ENCODE assay signal across 19 mouse cellular contexts in the genomic region with DNA sequence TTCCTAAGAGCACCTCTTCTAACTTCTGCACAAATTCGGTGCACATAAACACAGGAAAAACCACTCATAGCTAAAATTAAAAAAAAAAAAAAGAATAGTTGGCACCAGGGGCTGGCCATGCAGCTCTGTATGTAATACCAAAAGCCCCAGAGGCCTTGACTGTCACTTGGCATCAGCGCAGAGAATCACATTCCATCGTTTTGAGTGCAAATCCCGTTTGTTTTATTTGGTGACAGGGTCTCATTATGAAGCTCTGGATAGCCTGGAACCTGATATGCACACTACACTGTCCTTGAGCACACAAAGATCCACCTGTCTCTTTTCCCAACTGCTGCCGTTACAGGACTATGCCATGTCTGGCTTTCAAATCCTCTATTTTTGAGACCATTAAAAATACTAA. TPM values are rescaled to one million over a fixed set of nuclear protein-coding genes. Genes with fewer than 3 reads are reported as not detected.
DNase-seq lines count a peak whose midpoint lies in the region; ATAC-seq and TF ChIP-seq lines count a peak whose summit lies in the region.
"Had no signal": no experiment of that assay in that cellular context is flagged by ENCODE, and none has a peak within 500 bp of the region (broad histone marks: within the 10 kb centered on the region; RNA-seq: fewer than 3 reads in every experiment).

No protein-coding gene starts in this region.

- H3K27me3 ChIP-seq in forebrain, embryonic 13.5 days, result no peaks in the 10 kb centered on the region
- H3K27me3 ChIP-seq in forebrain, embryonic 10.5 days (ENCODE audit: poor library complexity, severe bottlenecking), result peaks cover 45% of the 10 kb centered on the region
- H3K27me3 ChIP-seq in forebrain, postnatal 0 days (ENCODE audit: insufficient read depth, low read length), result no peaks in the 10 kb centered on the region
- H3K27me3 ChIP-seq in midbrain, embryonic 16.5 days (ENCODE audit: control insufficient read depth, insufficient read depth, low read depth, low read length), result no peaks in the 10 kb centered on the region

- peak overlapping the region; percentile 70 for H3K4me2 ChIP-seq in forebrain, embryonic 13.5 days
- peak overlapping the region; percentile 64 for H3K4me2 ChIP-seq in forebrain, postnatal 0 days (ENCODE audit: low read depth)
- peak overlapping the region; percentile 61 for H3K4me2 ChIP-seq in midbrain, embryonic 16.5 days (ENCODE audit: low read length)
- H3K4me2 ChIP-seq: heart, embryonic 13.5 days; limb, embryonic 12.5 days; liver, embryonic 15.5 days had no signal

- no peaks in the 10 kb centered on the region for H3K9me3 ChIP-seq in forebrain, embryonic 13.5 days (replicated peaks)
- H3K9me3 ChIP-seq in forebrain, embryonic 10.5 days, result no peaks in the 10 kb centered on the region
- H3K9me3 ChIP-seq in forebrain, postnatal 0 days (ENCODE audit: low read length), result no peaks in the 10 kb centered on the region
- H3K9me3 ChIP-seq in midbrain, embryonic 16.5 days (replicated peaks; ENCODE audit: control insufficient read depth, low read length, poor library complexity, severe bottlenecking), result no peaks in the 10 kb centered on the region
- H3K9me3 ChIP-seq: heart, embryonic 13.5 days; limb, embryonic 12.5 days; liver, embryonic 15.5 days; megakaryocyte, embryonic 14.5 days had no signal

- H3K4me1 ChIP-seq in forebrain, embryonic 13.5 days, result peaks cover 40% of the 10 kb centered on the region
- peaks cover 60% of the 10 kb centered on the region for H3K4me1 ChIP-seq in forebrain, embryonic 10.5 days
- peaks cover 9% of the 10 kb centered on the region; the same call in 1 of the 2 replicates for H3K4me1 ChIP-seq in forebrain, postnatal 0 days (ENCODE audit: insufficient read depth)
- H3K4me1 ChIP-seq in midbrain, embryonic 16.5 days (ENCODE audit: control insufficient read depth, insufficient read depth, low read length), result peaks cover 27% of the 10 kb centered on the region

- DNase-seq in forebrain, embryonic 10.5 days (ENCODE audit: extremely low spot score, low spot score), result no peak
- peak; percentile 39 for DNase-seq in brain, embryonic 14.5 days (ENCODE audit: low read depth)
- DNase-seq in forebrain, postnatal 0 days, result no peak
- no peak for DNase-seq in kidney, postnatal 36 days
- no peak for DNase-seq in spleen, postnatal 4 days (ENCODE audit: low spot score in 2 of 2)
- DNase-seq: cerebellum, adult 11-12 months; heart, postnatal 4 days; kidney, adult 9 months; lung, postnatal 10 days; right cerebral cortex, adult 18-20 months; spleen, adult 18-20 months; thymus, postnatal 14 days had no signal

- H3K9ac ChIP-seq in forebrain, embryonic 13.5 days, result peak overlapping the region; percentile 96
- 0 out of 2 replicates have a peak overlapping the region, but pooled peaks have one; percentile 85 for H3K9ac ChIP-seq in forebrain, postnatal 0 days
- H3K9ac ChIP-seq in midbrain, embryonic 16.5 days (ENCODE audit: low read depth, low read length), result peak overlapping the region; percentile 79
- H3K9ac ChIP-seq: heart, embryonic 13.5 days; limb, embryonic 12.5 days; liver, embryonic 15.5 days had no signal

- WGBS in forebrain, embryonic 13.5 days, result 55% methylated on average over 5 of the region's 5 CpGs
- WGBS in forebrain, embryonic 10.5 days, result 75% methylated on average over 5 of the region's 5 CpGs
- WGBS in forebrain, postnatal 0 days, result 44% methylated on average over 5 of the region's 5 CpGs
- WGBS in midbrain, embryonic 16.5 days, result 54% methylated on average over 5 of the region's 5 CpGs

- no peaks in the 10 kb centered on the region for H3K36me3 ChIP-seq in forebrain, embryonic 13.5 days (ENCODE audit: poor library complexity, severe bottlenecking)
- H3K36me3 ChIP-seq in forebrain, embryonic 10.5 days (replicated peaks), result no peaks in the 10 kb centered on the region
- H3K36me3 ChIP-seq in forebrain, postnatal 0 days (ENCODE audit: insufficient read depth), result no peaks in the 10 kb centered on the region
- no peaks in the 10 kb centered on the region for H3K36me3 ChIP-seq in midbrain, embryonic 16.5 days (ENCODE audit: control insufficient read depth, insufficient read depth, low read length)
- H3K36me3 ChIP-seq: heart, embryonic 13.5 days; limb, embryonic 12.5 days had no signal

- ATAC-seq in forebrain, embryonic 13.5 days, result no peak
- no peak for ATAC-seq in forebrain, postnatal 0 days
- ATAC-seq in midbrain, embryonic 16.5 days, result no peak

- H3K4me3 ChIP-seq in forebrain, embryonic 13.5 days, result no peak overlapping the region
- H3K4me3 ChIP-seq in forebrain, embryonic 10.5 days, result no peak overlapping the region
- H3K4me3 ChIP-seq in forebrain, postnatal 0 days (ENCODE audit: low read depth, low read length), result no peak overlapping the region
- H3K4me3 ChIP-seq in midbrain, embryonic 16.5 days (ENCODE audit: low read depth, low read length), result peak overlapping the region; percentile 68
- H3K4me3 ChIP-seq: heart, embryonic 13.5 days; limb, embryonic 12.5 days; liver, embryonic 15.5 days; megakaryocyte, embryonic 14.5 days had no signal

- TF ChIP-seq POLR2A in brain, embryonic 14.5 days (IDR thresholded peaks at IDR 0.05; ENCODE audit: borderline replicate concordance, extremely low read depth, insufficient read depth, insufficient read length, poor library complexity, severe bottlenecking), result no peak

- TF ChIP-seq CTCF in brain, embryonic 14.5 days (IDR thresholded peaks at IDR 0.05; ENCODE audit: borderline replicate concordance, extremely low read depth, insufficient read depth, insufficient read length), result no peak
- TF ChIP-seq CTCF in forebrain, postnatal 0 days (IDR thresholded peaks at IDR 0.05; ENCODE audit: low read depth), result no peak

- peak overlapping the region; percentile 100 for H3K27ac ChIP-seq in forebrain, embryonic 13.5 days
- no peak overlapping the region for H3K27ac ChIP-seq in forebrain, embryonic 10.5 days
- H3K27ac ChIP-seq in forebrain, postnatal 0 days (ENCODE audit: low read depth, low read length), result peak overlapping the region; percentile 98
- H3K27ac ChIP-seq in midbrain, embryonic 16.5 days (ENCODE audit: low read length), result peak overlapping the region; percentile 99
- H3K27ac ChIP-seq: heart, embryonic 13.5 days; limb, embryonic 12.5 days; liver, embryonic 15.5 days; stomach, postnatal 0 days had no signal

RNA-seq across cellular contexts. Expression of gene Hist3h2ba, which starts 2.5 kb away (rescaled TPM):
- polyA plus RNA-seq in forebrain, embryonic 13.5 days (2015; fragmentation: Nextera tagmentation; extraction: Ambion mirVana), result 315 and 321 TPM in 2 replicates
- 22.7 and 36.5 TPM in 2 replicates for polyA plus RNA-seq in forebrain, embryonic 10.5 days (2016; fragmentation: Nextera tagmentation; extraction: Ambion mirVana)
- polyA plus RNA-seq in brain, embryonic 14.5 days (2012; rRNA removed), result 726 and 1,077 TPM in 2 replicates
- total RNA-seq in forebrain, postnatal 0 days (2014; rRNA removed), result 446 and 960 TPM in 2 replicates
- polyA plus RNA-seq in forebrain, postnatal 0 days (2015; fragmentation: Nextera tagmentation; extraction: Ambion mirVana), result 111 and 146 TPM in 2 replicates
- 345 and 399 TPM in 2 replicates for polyA plus RNA-seq in midbrain, embryonic 16.5 days (2015; fragmentation: Nextera tagmentation; extraction: Ambion mirVana)

RNA-seq across cellular contexts. Expression of gene Hist3h2a, which starts 3.3 kb away (rescaled TPM):
- polyA plus RNA-seq in forebrain, embryonic 13.5 days (2015; fragmentation: Nextera tagmentation; extraction: Ambion mirVana), result 126 and 132 TPM in 2 replicates
- polyA plus RNA-seq in forebrain, embryonic 10.5 days (2016; fragmentation: Nextera tagmentation; extraction: Ambion mirVana), result 15.1 and 19.4 TPM in 2 replicates
- polyA plus RNA-seq in brain, embryonic 14.5 days (2012; rRNA removed), result 120 and 164 TPM in 2 replicates
- 181 and 199 TPM in 2 replicates for total RNA-seq in forebrain, postnatal 0 days (2014; rRNA removed)
- 58.0 and 58.7 TPM in 2 replicates for polyA plus RNA-seq in forebrain, postnatal 0 days (2015; fragmentation: Nextera tagmentation; extraction: Ambion mirVana)
- 107 and 115 TPM in 2 replicates for polyA plus RNA-seq in midbrain, embryonic 16.5 days (2015; fragmentation: Nextera tagmentation; extraction: Ambion mirVana)

RNA-seq across cellular contexts. Expression of gene Trim17, which starts 3.3 kb away (rescaled TPM):
- polyA plus RNA-seq in forebrain, embryonic 13.5 days (2015; fragmentation: Nextera tagmentation; extraction: Ambion mirVana), result 0.96 and 1.3 TPM in 2 replicates
- polyA plus RNA-seq in forebrain, embryonic 10.5 days (2016; fragmentation: Nextera tagmentation; extraction: Ambion mirVana), result 0.19 and 0.31 TPM in 2 replicates
- 2.1 and 2.2 TPM in 2 replicates for polyA plus RNA-seq in brain, embryonic 14.5 days (2012; rRNA removed)
- 3.4 and 4.0 TPM in 2 replicates for total RNA-seq in forebrain, postnatal 0 days (2014; rRNA removed)
- polyA plus RNA-seq in forebrain, postnatal 0 days (2015; fragmentation: Nextera tagmentation; extraction: Ambion mirVana), result 0.65 TPM in 2 replicates
- polyA plus RNA-seq in midbrain, embryonic 16.5 days (2015; fragmentation: Nextera tagmentation; extraction: Ambion mirVana), result 1.3 and 2.1 TPM in 2 replicates

RNA-seq across cellular contexts. Expression of gene Rnf187, which starts 12.5 kb away (rescaled TPM):
- polyA plus RNA-seq in forebrain, embryonic 13.5 days (2015; fragmentation: Nextera tagmentation; extraction: Ambion mirVana), result 368 and 373 TPM in 2 replicates
- 265 and 273 TPM in 2 replicates for polyA plus RNA-seq in forebrain, embryonic 10.5 days (2016; fragmentation: Nextera tagmentation; extraction: Ambion mirVana)
- 664 and 715 TPM in 2 replicates for polyA plus RNA-seq in brain, embryonic 14.5 days (2012; rRNA removed)
- 668 and 716 TPM in 2 replicates for total RNA-seq in forebrain, postnatal 0 days (2014; rRNA removed)
- 583 and 608 TPM in 2 replicates for polyA plus RNA-seq in forebrain, postnatal 0 days (2015; fragmentation: Nextera tagmentation; extraction: Ambion mirVana)
- 550 and 556 TPM in 2 replicates for polyA plus RNA-seq in midbrain, embryonic 16.5 days (2015; fragmentation: Nextera tagmentation; extraction: Ambion mirVana)

RNA-seq across cellular contexts. Expression of gene Trim11, which starts 26.7 kb away (rescaled TPM):
- polyA plus RNA-seq in forebrain, embryonic 13.5 days (2015; fragmentation: Nextera tagmentation; extraction: Ambion mirVana), result 19.4 and 22.9 TPM in 2 replicates
- 18.5 and 19.6 TPM in 2 replicates for polyA plus RNA-seq in forebrain, embryonic 10.5 days (2016; fragmentation: Nextera tagmentation; extraction: Ambion mirVana)
- polyA plus RNA-seq in brain, embryonic 14.5 days (2012; rRNA removed), result 25.8 and 30.6 TPM in 2 replicates
- 29.2 and 31.9 TPM in 2 replicates for total RNA-seq in forebrain, postnatal 0 days (2014; rRNA removed)
- polyA plus RNA-seq in forebrain, postnatal 0 days (2015; fragmentation: Nextera tagmentation; extraction: Ambion mirVana), result 13.5 and 16.0 TPM in 2 replicates
- polyA plus RNA-seq in midbrain, embryonic 16.5 days (2015; fragmentation: Nextera tagmentation; extraction: Ambion mirVana), result 19.5 and 22.3 TPM in 2 replicates
